Mouse (Mus musculus) testis, adult 2 months (tissue): ENCODE data around the gene Snx8.

ENCODE experiments used
- CTCF ChIP-seq: fragments of 200-500 bp; IDR thresholded peaks from 2 replicates; pipeline ENCODE4 v1.5.1; 2012; ENCODE audit warnings: low read depth, mild to moderate bottlenecking, inconsistent platforms, low read length, moderate library complexity; ENCODE audit not compliant: control insufficient read depth, insufficient read depth, insufficient replicate concordance
- POLR2A ChIP-seq: fragments of 200-500 bp; IDR thresholded peaks from 2 replicates; pipeline ENCODE4 v1.6.1; 2012; ENCODE audit warnings: low read depth, mild to moderate bottlenecking, inconsistent platforms, low read length, moderate library complexity; ENCODE audit not compliant: control insufficient read depth

- TF ChIP-seq POLR2A: no peak
- TF ChIP-seq CTCF: peak; percentile 45; the same call in 1 of the 2 replicates
Observed at GRCm38 (mm10) chr5:140396166-140396940, 7.3 kb upstream of the Snx8 start.
